Mouse (Mus musculus) forebrain, embryonic 14.5 days (tissue): Measurements from ENCODE around the gene Thg1l. TPM values are rescaled to one million over a fixed set of nuclear protein-coding genes. Genes with fewer than 3 reads are reported as not detected.

Source experiments
- ATAC-seq: fragments of 200-750 bp; cut with Nextera tagmentation; 2 replicates; pipeline ENCODE4 v1.8.0; 2017; ENCODE audit warnings: mild to moderate bottlenecking, moderate library complexity
- DNase-seq: peaks from one replicate; pipeline ENCODE4 v3.0.0-alpha.2; 2015; ENCODE audit warnings: low spot score
- H3K27ac ChIP-seq: fragments of 300-500 bp; sonication (generic); 2 replicates; pipeline ENCODE4 v1.5.1; 2014; ENCODE audit warnings: low read depth, mild to moderate bottlenecking, control low read depth, low read length, moderate library complexity
- H3K27me3 ChIP-seq: fragments of 300-500 bp; sonication (generic); replicated peaks from 2 replicates; pipeline ENCODE4 v1.6.1; 2014; ENCODE audit warnings: low read length, control low read depth, mixed read lengths; ENCODE audit not compliant: control insufficient read depth, insufficient read depth
- H3K36me3 ChIP-seq: fragments of 300-500 bp; sonication (generic); 2 replicates; pipeline ENCODE4 v1.6.1; 2014; ENCODE audit warnings: low read length, control low read depth; ENCODE audit not compliant: control insufficient read depth, insufficient read depth
- H3K4me1 ChIP-seq: fragments of 300-500 bp; sonication (generic); 2 replicates; pipeline ENCODE4 v1.6.1; 2014; ENCODE audit warnings: antibody characterized with exemption, low read length, control low read depth; ENCODE audit not compliant: control insufficient read depth, insufficient read depth
- H3K4me2 ChIP-seq: fragments of 300-500 bp; sonication (generic); 2 replicates; pipeline ENCODE4 v1.6.1; 2014; ENCODE audit warnings: mild to moderate bottlenecking, control low read depth, low read length
- H3K4me3 ChIP-seq: fragments of 300-500 bp; sonication (generic); 2 replicates; pipeline ENCODE4 v1.5.1; 2014; ENCODE audit warnings: low read depth, low read length, control low read depth
- H3K9ac ChIP-seq: fragments of 300-500 bp; sonication (generic); 2 replicates; pipeline ENCODE4 v1.6.1; 2014; ENCODE audit warnings: mild to moderate bottlenecking, low read length, control low read depth, moderate library complexity
- H3K9me3 ChIP-seq: fragments of 300-500 bp; sonication (generic); replicated peaks from 2 replicates; pipeline ENCODE4 v1.6.1; 2016; ENCODE audit warnings: low read length, control low read depth, mixed read lengths; ENCODE audit not compliant: control insufficient read depth
- WGBS: fragments of 180-500 bp; shearing (Covaris S2); extraction: QIAGEN DNeasy Blood & Tissue Kit; methylation state at CpG from one replicate; pipeline ENCODE4 v1.1.7; 2014; 5-methylcytosine and 5-hydroxymethylcytosine counted together
- polyA plus RNA-seq: library from polyadenylated mRNA; unstranded; fragments of >200 nt; fragmentation: Nextera tagmentation; extraction: Ambion mirVana; gene quantifications from 2 replicates; pipeline ENCODE4 v1.2.1, GENCODE M21; 2014

Thg1l gene
- polyA plus RNA-seq, 1 experiment from 2014 or later: 9.4 TPM

GRCm38 (mm10) chr11:45900233-45901015 is 54.9 kb downstream of the Thg1l start:
- WGBS: 68% methylated on average over 11 of the region's 11 CpGs
- ATAC-seq (no peak), DNase-seq (no peak)
- Histone ChIP-seq H3K4me2 (no peak overlapping the region), H3K4me3 (no peak overlapping the region), H3K9ac (no peak overlapping the region), H3K9me3 (no peaks in the 10 kb centered on the region), H3K27me3 (no peaks in the 10 kb centered on the region), H3K27ac (no peak overlapping the region), H3K36me3 (peaks cover 21% of the 10 kb centered on the region), H3K4me1 (no peaks in the 10 kb centered on the region)

- Histone ChIP-seq H3K9ac (no peak overlapping the region), H3K27me3 (no peaks in the 10 kb centered on the region), H3K4me2 (no peak overlapping the region), H3K4me1 (no peaks in the 10 kb centered on the region), H3K36me3 (peaks cover 46% of the 10 kb centered on the region), H3K4me3 (no peak overlapping the region), H3K9me3 (no peaks in the 10 kb centered on the region), H3K27ac (no peak overlapping the region)
- WGBS: 88% methylated on average over 2 of the region's 2 CpGs
- DNase-seq (no peak), ATAC-seq (no peak)
These were observed 57.9 kb downstream of the Thg1l start for GRCm38 (mm10) chr11:45897392-45897791.

Other genes with a start within 250 kb of the Thg1l start
- gene Clint1, start 103.4 kb downstream of the Thg1l start, polyA plus RNA-seq: 38.4 and 43.2 TPM in 2 replicates
- gene Lsm11, start 10.6 kb downstream of the Thg1l start, polyA plus RNA-seq: 12.5 and 14.8 TPM in 2 replicates
- 0.11 TPM in 1 of 2 replicates, not detected in the other for gene Sox30, start 24.8 kb upstream of the Thg1l start, polyA plus RNA-seq
- 4.7 and 6.3 TPM in 2 replicates for gene Gm12166, start 96.8 kb upstream of the Thg1l start, polyA plus RNA-seq
- gene Adam19, start 100.5 kb upstream of the Thg1l start, polyA plus RNA-seq: 4.5 and 6.2 TPM in 2 replicates
- 0.10 and 0.25 TPM in 2 replicates for gene Nipal4, start 211.0 kb upstream of the Thg1l start, polyA plus RNA-seq